ENCODE assay signal across 28 mouse cellular contexts in genomic region chr1:40023206-40023605, GRCm38 (mm10). TPM values are rescaled to one million over a fixed set of nuclear protein-coding genes. Genes with fewer than 3 reads are reported as not detected.
"Had no signal": no experiment of that assay in that cellular context is flagged by ENCODE, and none has a peak within 500 bp of the region (broad histone marks: within the 10 kb centered on the region; RNA-seq: fewer than 3 reads in every experiment).

No protein-coding gene starts in this region.

- H3K27ac ChIP-seq: embryonic facial prominence, embryonic 10.5 days; embryonic facial prominence, embryonic 12.5 days; embryonic facial prominence, embryonic 13.5 days; embryonic facial prominence, embryonic 15.5 days; forebrain, embryonic 10.5 days; forebrain, embryonic 12.5 days; forebrain, embryonic 13.5 days; forebrain, embryonic 15.5 days; gastrocnemius, adult 2 months; heart, adult 2 months had no signal

- H3K4me3 ChIP-seq: embryonic facial prominence, embryonic 10.5 days; embryonic facial prominence, embryonic 12.5 days; embryonic facial prominence, embryonic 13.5 days; embryonic facial prominence, embryonic 15.5 days; erythroblast, embryonic 14.5 days; forebrain, embryonic 10.5 days; forebrain, embryonic 12.5 days; forebrain, embryonic 13.5 days; forebrain, embryonic 15.5 days; gastrocnemius, adult 2 months; heart, adult 2 months had no signal

- DNase-seq: cerebellum, adult 2 months; cerebellum, adult 8-10 months; cerebellum, adult 9-10 months; cerebellum, adult 9-11 months; cerebellum, postnatal 10 days; cerebellum, postnatal 14 days; cerebellum, postnatal 25 days; cerebellum, postnatal 36 days; embryo, embryonic 11 days; forebrain, postnatal 0 days; gastrocnemius, adult 2 months; gastrocnemius, postnatal 10 days; gastrocnemius, postnatal 14 days; gastrocnemius, postnatal 25 days; gastrocnemius, postnatal 36 days; heart, adult 18-20 months; heart, adult 2 months had no signal

RNA-seq across cellular contexts. Expression of gene Il1r2, which starts 50.7 kb away (rescaled TPM):
- total RNA-seq: common myeloid progenitor, adult 5-6 weeks; forebrain, postnatal 0 days; gastrocnemius, postnatal 4 days; heart, adult 18-20 months had no signal
